24 mouse cellular contexts compared by ENCODE assay signal in the genomic region with DNA sequence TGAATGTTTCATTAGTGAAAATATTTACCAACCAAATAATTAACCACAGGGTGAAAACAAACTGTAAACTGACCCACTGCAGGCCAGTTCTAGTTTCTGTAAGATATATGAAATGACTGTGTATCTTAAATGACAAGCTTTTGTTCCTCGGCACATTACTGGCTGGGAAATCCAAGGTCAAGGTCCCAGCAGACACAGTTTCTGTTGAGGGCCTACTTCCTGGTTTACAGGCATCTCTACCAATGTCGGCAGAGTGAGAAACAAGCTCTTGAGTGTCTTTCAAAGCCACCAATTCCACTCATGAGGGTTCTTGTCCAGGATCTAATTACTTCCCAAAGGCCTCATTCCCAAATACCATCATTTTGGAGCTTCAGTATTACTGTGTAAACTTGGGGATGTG. TPM values are rescaled to one million over a fixed set of nuclear protein-coding genes. Genes with fewer than 3 reads are reported as not detected.
"Had no signal": no experiment of that assay in that cellular context is flagged by ENCODE, and none has a peak within 500 bp of the region (broad histone marks: within the 10 kb centered on the region; RNA-seq: fewer than 3 reads in every experiment).

No protein-coding gene starts in this region.

- H3K27me3 ChIP-seq: midbrain, embryonic 12.5 days; neural tube, embryonic 13.5 days; neural tube, embryonic 15.5 days; stomach, embryonic 15.5 days had no signal

- H3K4me3 ChIP-seq: midbrain, embryonic 10.5 days; midbrain, embryonic 12.5 days; myocyte; neural tube, embryonic 13.5 days; neural tube, embryonic 15.5 days; stomach, embryonic 15.5 days had no signal

- H3K9ac ChIP-seq: lung, embryonic 14.5 days; midbrain, embryonic 12.5 days; neural tube, embryonic 13.5 days; neural tube, embryonic 15.5 days; stomach, embryonic 15.5 days had no signal

- H3K4me2 ChIP-seq: lung, embryonic 14.5 days; midbrain, embryonic 12.5 days; neural tube, embryonic 13.5 days; neural tube, embryonic 15.5 days; stomach, embryonic 15.5 days had no signal

- H3K4me1 ChIP-seq: midbrain, embryonic 12.5 days; neural tube, embryonic 13.5 days; neural tube, embryonic 15.5 days; stomach, embryonic 15.5 days had no signal

- H3K27ac ChIP-seq: midbrain, embryonic 10.5 days; midbrain, embryonic 12.5 days; neural tube, embryonic 13.5 days; neural tube, embryonic 15.5 days; stomach, embryonic 15.5 days; stomach, postnatal 0 days had no signal

- H3K36me3 ChIP-seq: midbrain, embryonic 10.5 days; midbrain, embryonic 12.5 days; neural tube, embryonic 13.5 days; neural tube, embryonic 15.5 days; stomach, embryonic 15.5 days had no signal

- H3K9me3 ChIP-seq: midbrain, embryonic 10.5 days; midbrain, embryonic 12.5 days; neural tube, embryonic 13.5 days; neural tube, embryonic 15.5 days; stomach, embryonic 15.5 days had no signal

- ATAC-seq: midbrain, embryonic 16.5 days had no signal

- DNase-seq: lung, adult 18-20 months; lung, embryonic 14.5 days; lung, postnatal 10 days; lung, postnatal 4 days; midbrain, embryonic 14.5 days; retina, postnatal 1 day; right cerebral cortex, adult 18-20 months; right cerebral cortex, postnatal 25 days; right cerebral cortex, postnatal 4 days; thymus, adult 2 months; thymus, postnatal 25 days; thymus, postnatal 4 days had no signal

RNA-seq across cellular contexts. Expression of a gene that starts 4.3 kb away (rescaled TPM):
- polyA plus RNA-seq: midbrain, embryonic 10.5 days; myocyte; neural tube, embryonic 11.5 days; neural tube, embryonic 13.5 days; spleen, adult 2 months; testis, adult 2 months; urinary bladder, adult 2 months had no signal
